Mouse (Mus musculus) erythroblast, embryonic 14.5 days (primary cell): ENCODE measurements around the gene Srek1. TPM values are rescaled to one million over a fixed set of nuclear protein-coding genes. Genes with fewer than 3 reads are reported as not detected.

ENCODE experiments used
- H3K27me3 ChIP-seq: 2 replicates; pipeline ENCODE4 v1.6.1; 2012; ENCODE audit warnings: inconsistent platforms; ENCODE audit not compliant: control insufficient read depth
- H3K36me3 ChIP-seq: 2 replicates; pipeline ENCODE4 v1.6.1; 2012; ENCODE audit warnings: mild to moderate bottlenecking, inconsistent platforms; ENCODE audit not compliant: control insufficient read depth
- H3K4me1 ChIP-seq: 2 replicates; pipeline ENCODE4 v1.6.1; 2012; ENCODE audit warnings: inconsistent platforms; ENCODE audit not compliant: control insufficient read depth
- H3K4me3 ChIP-seq: replicated peaks from 2 replicates; pipeline ENCODE3; 2012; ENCODE audit warnings: moderate library complexity, mild to moderate bottlenecking, inconsistent platforms
- H3K9me3 ChIP-seq: 2 replicates; pipeline ENCODE4 v1.6.1; 2012; ENCODE audit warnings: low read length, inconsistent platforms, mixed read lengths; ENCODE audit not compliant: control insufficient read depth
- GATA1 ChIP-seq: IDR thresholded peaks from 2 replicates; pipeline ENCODE4 v1.6.1; 2012; ENCODE audit warnings: low read length, inconsistent platforms, mixed read lengths
- TAL1 ChIP-seq: IDR thresholded peaks from 3 replicates; pipeline ENCODE4 v1.6.1; 2012; ENCODE audit warnings: low read length, inconsistent platforms, mixed read lengths
- polyA plus RNA-seq: library from polyadenylated mRNA; stranded (reverse); fragments of >175 nt; gene quantifications from 2 replicates; pipeline ENCODE4 v1.2.3, GENCODE M21; 2012

Srek1 gene
- 0.58 and 0.68 TPM in 2 replicates for polyA plus RNA-seq

GRCm38 (mm10) chr13:103774119-103774757 is at the start of gene Srek1:
TSS of gene Srek1 (minus strand) at chr13:103774608.
- Histone ChIP-seq H3K4me1 (peaks cover 40% of the 10 kb centered on the region), H3K36me3 (peaks cover 12% of the 10 kb centered on the region), H3K27me3 (peaks cover 10% of the 10 kb centered on the region), H3K9me3 (no peaks in the 10 kb centered on the region), H3K4me3 (peak within 1 kb of the TSS; percentile 89)
- TF ChIP-seq GATA1 (no peak), TAL1 (no peak)

DNA sequence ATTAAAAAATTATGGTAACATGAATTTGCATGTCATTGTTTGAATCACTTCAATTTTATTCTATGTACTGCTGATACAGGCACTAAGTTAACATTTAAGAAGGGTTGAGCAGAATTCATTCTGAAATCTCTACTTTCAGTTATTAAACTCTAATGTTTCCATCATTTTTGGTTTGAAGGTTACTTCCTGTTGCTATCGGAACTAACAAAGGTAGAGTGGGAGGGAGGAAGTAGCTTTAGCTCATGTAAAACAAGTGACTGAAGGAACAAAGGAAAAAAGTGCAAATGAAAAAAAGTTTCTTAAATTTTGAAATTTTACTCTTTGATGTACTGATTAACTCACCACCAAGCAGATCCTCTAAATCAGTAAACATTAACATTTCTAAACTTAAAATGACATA is 47.9 kb upstream of the Srek1 start:
- Histone ChIP-seq H3K4me1 (peaks cover 5% of the 10 kb centered on the region; the same call in 1 of the 2 replicates), H3K27me3 (no peaks in the 10 kb centered on the region), H3K36me3 (peaks cover 8% of the 10 kb centered on the region), H3K4me3 (no peak overlapping the region), H3K9me3 (no peaks in the 10 kb centered on the region)
- no peak for TF ChIP-seq TAL1
- no peak for TF ChIP-seq GATA1

- Histone ChIP-seq H3K9me3 (no peaks in the 10 kb centered on the region), H3K4me1 (0 out of 2 replicates have a peak, but pooled peaks cover 1% of the 10 kb centered on the region), H3K36me3 (peaks cover 5% of the 10 kb centered on the region), H3K4me3 (no peak overlapping the region), H3K27me3 (no peaks in the 10 kb centered on the region)
- TF ChIP-seq TAL1 = no peak
Measured at GRCm38 (mm10) chr13:103819377-103819776, 45.0 kb upstream of the Srek1 start.

DNA sequence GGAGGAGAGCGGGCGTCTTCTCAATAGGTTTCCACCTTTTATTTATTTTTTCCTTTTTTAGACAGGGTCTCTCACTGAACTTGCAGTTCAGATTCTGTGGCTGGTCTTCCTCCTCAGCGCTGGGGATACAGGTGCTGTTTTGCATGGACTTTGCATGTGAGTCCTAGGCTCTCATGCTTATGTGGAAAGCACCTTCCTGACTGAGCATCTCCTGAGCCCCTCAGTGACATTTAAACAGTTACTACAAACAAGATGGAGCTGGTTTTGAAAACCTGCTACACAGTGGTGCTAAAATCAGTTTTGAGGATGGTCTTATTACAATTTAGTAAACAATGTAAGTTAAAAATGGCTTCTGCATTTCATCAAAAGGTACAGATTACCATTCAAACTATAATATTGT is 43.5 kb upstream of the Srek1 start:
- no peak for TF ChIP-seq GATA1
- TF ChIP-seq TAL1 = no peak
- peaks cover 5% of the 10 kb centered on the region for H3K36me3 ChIP-seq
- H3K27me3 ChIP-seq = no peaks in the 10 kb centered on the region
- no peaks in the 10 kb centered on the region for H3K9me3 ChIP-seq
- H3K4me1 ChIP-seq = 0 out of 2 replicates have a peak, but pooled peaks cover 1% of the 10 kb centered on the region
- no peak overlapping the region for H3K4me3 ChIP-seq

DNA sequence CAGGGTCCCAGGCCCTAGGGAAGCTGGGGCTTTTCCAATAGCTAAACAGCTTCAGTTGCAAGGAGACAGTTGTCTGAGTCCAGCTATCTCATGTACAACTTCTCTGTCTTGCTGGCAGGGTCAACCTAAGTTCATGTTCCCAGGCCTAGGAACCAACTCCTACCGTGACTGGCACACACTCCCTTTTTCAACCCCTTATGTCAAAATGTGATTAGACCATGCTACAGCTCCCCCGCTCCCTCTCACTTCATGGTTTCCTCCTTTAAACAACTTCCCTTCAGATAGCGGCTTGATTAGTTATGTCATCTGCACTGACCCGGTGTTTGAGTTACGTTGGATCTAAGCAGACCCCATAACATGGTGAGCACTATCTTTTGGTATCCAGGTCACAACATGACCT is 33.1 kb upstream of the Srek1 start:
- no peaks in the 10 kb centered on the region for H3K4me1 ChIP-seq
- TF ChIP-seq GATA1 (no peak), TAL1 (no peak)
- H3K9me3 ChIP-seq = no peaks in the 10 kb centered on the region
- no peak overlapping the region for H3K4me3 ChIP-seq
- no peaks in the 10 kb centered on the region for H3K27me3 ChIP-seq
- no peaks in the 10 kb centered on the region for H3K36me3 ChIP-seq

- TF ChIP-seq GATA1 = no peak
- no peak for TF ChIP-seq TAL1
- no peak overlapping the region for H3K4me3 ChIP-seq
- H3K9me3 ChIP-seq = no peaks in the 10 kb centered on the region
- no peaks in the 10 kb centered on the region for H3K36me3 ChIP-seq
- no peaks in the 10 kb centered on the region for H3K27me3 ChIP-seq
- no peaks in the 10 kb centered on the region for H3K4me1 ChIP-seq
Measured at GRCm38 (mm10) chr13:103806210-103806851, 31.9 kb upstream of the Srek1 start.

DNA sequence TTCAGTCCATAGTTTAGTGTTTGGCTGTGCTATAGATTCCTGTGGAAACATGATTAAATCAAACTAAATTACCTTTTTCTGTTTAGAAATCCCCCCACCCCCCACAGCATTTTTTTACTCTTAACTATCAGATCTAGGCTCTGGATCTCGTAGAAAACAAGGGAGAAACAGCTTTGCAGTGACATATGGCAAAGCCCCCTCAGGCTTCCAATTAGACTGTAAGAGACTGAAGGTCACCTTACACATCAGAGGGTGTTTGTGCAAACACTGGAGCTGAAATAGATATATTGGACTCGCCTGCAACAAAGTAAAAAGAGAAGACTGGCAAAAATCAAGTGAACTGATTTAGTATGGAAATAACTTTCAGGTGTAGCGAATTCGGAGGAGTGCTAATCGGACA is 29.3 kb upstream of the Srek1 start:
- TF ChIP-seq GATA1 = no peak
- TF ChIP-seq TAL1 = no peak
- H3K36me3 ChIP-seq = no peaks in the 10 kb centered on the region

DNA sequence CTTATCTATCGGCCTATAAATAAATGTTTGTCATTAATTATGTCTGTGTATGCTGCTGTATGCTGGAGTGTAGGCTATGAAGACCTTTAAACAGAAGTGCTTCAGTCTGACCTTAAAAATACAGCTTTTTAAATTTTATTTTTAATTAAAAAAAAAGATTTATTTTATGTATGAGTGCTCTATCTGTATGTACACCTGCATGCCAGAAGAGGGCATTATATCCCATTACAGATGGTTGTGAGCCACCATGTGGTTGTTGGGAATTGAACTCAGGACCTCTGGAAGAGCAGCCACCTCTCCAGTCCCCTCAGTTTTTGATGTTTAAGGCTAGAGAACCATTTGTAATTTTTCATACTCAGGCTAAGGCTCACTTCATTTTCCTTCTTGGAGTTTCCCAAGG is 26.6 kb upstream of the Srek1 start:
- H3K4me3 ChIP-seq = no peak overlapping the region
- no peak for TF ChIP-seq GATA1
- TF ChIP-seq TAL1 = no peak
- no peaks in the 10 kb centered on the region for H3K4me1 ChIP-seq
- H3K27me3 ChIP-seq = no peaks in the 10 kb centered on the region
- H3K36me3 ChIP-seq = no peaks in the 10 kb centered on the region
- H3K9me3 ChIP-seq = no peaks in the 10 kb centered on the region

More for the DNA sequence above, 29.3 kb upstream of the Srek1 start:
- Histone ChIP-seq H3K4me1 (no peaks in the 10 kb centered on the region), H3K4me3 (no peak overlapping the region), H3K27me3 (no peaks in the 10 kb centered on the region), H3K9me3 (no peaks in the 10 kb centered on the region)

GRCm38 (mm10) chr13:103794688-103795543 is 20.5 kb upstream of the Srek1 start:
- H3K9me3 ChIP-seq = no peaks in the 10 kb centered on the region
- no peaks in the 10 kb centered on the region for H3K4me1 ChIP-seq
- no peak for TF ChIP-seq GATA1
- TF ChIP-seq TAL1 = no peak
- H3K36me3 ChIP-seq = no peaks in the 10 kb centered on the region
- H3K4me3 ChIP-seq = no peak overlapping the region
- no peaks in the 10 kb centered on the region for H3K27me3 ChIP-seq
